Mouse (Mus musculus) small intestine, adult 2 months (tissue): ENCODE results near the gene Tgds.

Source experiments
- CTCF ChIP-seq: fragments of 200-500 bp; IDR thresholded peaks from 2 replicates; pipeline ENCODE4 v1.5.1; 2012; ENCODE audit warnings: low read depth, mild to moderate bottlenecking, control low read depth, inconsistent platforms, low read length, moderate library complexity, mixed read lengths; ENCODE audit not compliant: insufficient replicate concordance, insufficient read length; ENCODE audit errors: extremely low read depth
- POLR2A ChIP-seq: fragments of 200-500 bp; IDR thresholded peaks from 2 replicates; pipeline ENCODE4 v1.6.1; 2012; ENCODE audit warnings: low read depth, mild to moderate bottlenecking, control low read depth, inconsistent platforms, low read length, moderate library complexity

DNA sequence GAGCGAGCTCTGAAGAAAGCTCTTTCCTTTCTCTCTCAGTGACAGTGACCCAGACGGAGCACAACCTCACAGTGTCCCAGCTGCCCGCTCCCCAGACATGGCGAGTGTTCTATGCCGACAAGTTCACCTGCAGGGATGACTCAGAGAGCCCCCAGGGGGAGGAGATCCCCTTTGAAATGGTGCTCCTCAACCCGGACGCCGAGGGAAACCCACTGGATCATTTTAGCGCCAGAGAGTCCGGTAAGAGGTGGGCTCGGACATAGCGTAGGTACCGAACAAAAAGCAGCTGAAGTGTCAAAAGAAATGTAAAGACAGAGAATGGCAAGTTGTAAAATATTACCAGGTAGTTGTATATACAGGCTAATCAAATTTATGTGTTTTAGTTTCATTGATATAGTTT, 15.5 kb upstream of the Tgds start:
- TF ChIP-seq CTCF, result no peak
- no peak for TF ChIP-seq POLR2A
